Mouse (Mus musculus) spleen, postnatal 0 days (tissue): ENCODE results near the gene Gckr. TPM values are rescaled to one million over a fixed set of nuclear protein-coding genes. Genes with fewer than 3 reads are reported as not detected.

Experiments used
- polyA plus RNA-seq: library from polyadenylated mRNA; unstranded; fragments of >200 nt; fragmentation: Nextera tagmentation; extraction: Ambion mirVana; gene quantifications from 2 replicates; pipeline ENCODE4 v1.2.1, GENCODE M21; 2015

Gckr gene
- polyA plus RNA-seq: 0.18 TPM in 1 of 2 replicates, not detected in the other

DNA sequence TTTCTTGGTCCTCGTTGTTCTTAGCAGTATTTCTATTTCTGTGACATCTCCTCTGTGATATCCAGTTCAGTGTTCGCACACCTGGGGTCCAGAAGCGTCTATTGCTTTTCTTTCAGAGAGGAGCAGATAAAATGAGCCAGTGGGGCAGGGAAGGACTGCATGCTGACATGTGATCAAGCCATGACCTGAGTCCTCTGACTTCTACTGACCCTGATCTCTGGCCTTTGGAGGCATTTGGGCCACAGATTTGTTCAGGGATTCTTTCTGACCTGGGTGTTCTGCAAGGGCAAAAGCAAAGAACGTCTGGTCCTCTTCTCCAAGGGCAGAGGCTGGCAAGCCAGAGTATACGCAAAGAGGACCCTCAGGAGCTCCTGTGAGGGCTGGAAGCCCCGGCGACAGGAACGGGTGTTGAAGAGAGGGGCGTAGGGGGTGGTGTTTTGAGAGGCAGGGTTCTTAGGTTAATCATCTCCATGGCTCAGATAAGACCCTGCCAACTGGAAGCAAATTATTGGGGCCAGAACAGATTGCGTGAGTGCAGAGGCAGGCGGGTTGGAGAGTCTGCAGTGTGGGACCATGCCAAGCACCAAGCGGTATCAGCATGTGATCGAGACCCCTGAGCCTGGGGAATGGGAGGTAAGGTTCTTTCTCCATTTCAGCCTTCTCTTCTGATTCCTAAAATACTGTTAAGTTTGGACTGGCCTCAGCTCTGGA lies at the start of gene Gckr:
Gckr (plus strand) TSS at position 397 of the 711 bp plus-strand sequence.

DNA sequence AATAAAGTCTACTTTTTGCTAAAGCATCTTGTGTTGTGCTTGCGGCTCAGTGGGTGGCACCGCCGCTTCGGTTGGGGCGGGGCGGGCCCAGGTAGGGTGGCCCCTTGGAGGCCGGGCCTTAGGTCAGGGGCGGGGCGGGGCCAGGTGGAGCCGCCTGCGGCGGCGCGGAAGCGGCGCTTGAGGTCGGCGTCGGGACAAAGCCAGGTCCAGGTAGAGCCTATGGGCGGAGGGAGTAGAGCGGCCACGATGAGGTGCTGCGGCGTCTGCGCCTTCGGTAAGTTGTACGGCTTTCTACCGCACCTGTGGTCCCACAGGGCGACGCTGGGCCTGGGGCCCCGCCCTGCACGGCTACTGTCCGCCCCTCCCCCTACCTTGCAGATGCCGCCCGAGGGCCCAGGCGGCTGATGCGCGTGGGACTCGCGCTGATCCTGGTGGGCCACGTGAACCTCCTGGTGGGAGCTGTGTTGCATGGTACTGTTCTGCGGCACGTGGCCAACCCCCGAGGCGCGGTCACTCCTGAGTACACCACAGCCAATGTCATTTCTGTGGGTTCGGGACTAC lies 45.6 kb upstream of the Gckr start, which contains the start of gene Krtcap3:
Krtcap3 (plus strand) TSS at position 151 of the 561 bp plus-strand sequence.

DNA sequence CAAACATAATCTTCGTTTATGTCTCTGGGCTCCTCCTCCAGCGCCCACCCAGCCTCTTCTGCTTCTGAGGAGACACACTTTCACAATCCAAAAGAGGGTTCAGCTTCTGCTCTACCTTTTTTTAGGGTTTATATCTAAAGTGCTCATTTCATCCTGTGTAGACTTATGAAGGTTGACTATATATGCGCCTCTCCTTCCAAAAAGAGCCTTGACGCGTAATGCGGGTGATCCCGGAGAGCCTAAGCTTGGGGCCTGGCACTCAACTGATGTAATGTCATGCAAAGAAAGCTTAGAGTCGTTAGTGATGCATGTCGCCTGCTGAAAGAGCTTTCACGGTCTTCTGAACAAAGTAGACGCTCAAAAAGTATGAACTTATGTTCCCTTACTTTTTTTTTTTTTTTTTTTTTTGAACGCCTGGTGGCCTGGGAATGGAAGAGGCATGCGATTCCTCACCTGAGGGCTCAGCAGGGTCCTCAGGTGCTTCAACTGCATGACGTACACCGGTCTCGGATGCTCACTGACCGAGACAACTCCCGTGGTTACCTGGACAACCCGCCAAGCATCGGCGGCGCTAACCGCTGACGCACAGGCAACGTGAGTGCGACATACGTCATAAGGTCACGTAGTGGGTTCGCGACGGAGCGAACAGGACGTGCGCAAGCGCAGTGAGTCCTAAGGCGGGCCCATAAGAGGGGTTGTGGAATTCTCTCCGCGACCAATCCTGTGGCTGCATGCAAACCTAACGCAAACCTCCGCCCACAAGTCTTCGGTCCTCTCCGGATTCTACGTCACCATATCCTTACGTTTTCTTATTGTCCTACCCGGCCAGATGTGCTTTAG lies 6.5 kb upstream of the Gckr start, which contains the start of gene Ift172:
Ift172 (minus strand) TSS at position 596 of the 840 bp plus-strand sequence.

DNA sequence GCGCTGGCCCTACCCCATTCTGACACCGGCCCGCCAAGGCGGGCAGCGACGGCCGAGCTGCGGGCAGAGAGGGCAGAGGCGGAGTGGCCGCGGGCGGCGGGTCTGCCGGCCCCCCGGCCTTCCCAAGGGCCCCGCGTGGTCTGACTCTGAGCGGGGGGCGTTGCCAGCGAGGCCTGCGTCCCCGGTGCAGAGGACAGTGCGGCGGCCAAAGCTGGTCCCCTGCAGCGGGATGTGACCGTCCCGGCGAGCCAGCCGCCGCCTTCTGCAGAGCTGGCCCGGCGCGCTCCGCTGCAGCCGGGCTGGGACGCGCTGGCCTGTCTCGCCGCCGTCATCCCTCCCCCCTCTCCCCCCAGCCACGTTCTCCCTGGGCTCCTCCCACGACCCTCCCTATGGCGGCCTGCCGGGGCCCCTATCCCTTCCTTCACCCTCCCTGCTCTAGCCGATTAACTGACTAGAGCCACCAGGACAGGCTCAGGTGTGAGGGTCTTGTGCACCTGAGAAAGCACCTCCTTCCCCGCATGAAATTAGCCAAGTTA lies 1.6 kb upstream of the Gckr start, which contains the start of gene Fndc4:
Fndc4 (minus strand) TSS at position 475 of the 536 bp plus-strand sequence.

Other genes with a start within 250 kb of the Gckr start
- gene Atraid, start 249.1 kb upstream of the Gckr start, polyA plus RNA-seq: 82.7 and 102 TPM in 2 replicates
- 2.3 and 3.0 TPM in 2 replicates for gene Slc5a6, start 248.5 kb upstream of the Gckr start, polyA plus RNA-seq
- gene Cad, start 242.7 kb upstream of the Gckr start, polyA plus RNA-seq: 13.9 and 14.0 TPM in 2 replicates
- not detected in 2 replicates for gene Dnajc5g, start 191.2 kb upstream of the Gckr start, polyA plus RNA-seq
- gene Slc30a3, start 189.2 kb upstream of the Gckr start, polyA plus RNA-seq: not detected in 2 replicates
- gene Trim54, start 180.7 kb upstream of the Gckr start, polyA plus RNA-seq: not detected in 2 replicates
- not detected in 2 replicates for gene Ucn, start 158.6 kb upstream of the Gckr start, polyA plus RNA-seq
- gene Mpv17, start 143.2 kb upstream of the Gckr start, polyA plus RNA-seq: 18.6 and 23.3 TPM in 2 replicates
- gene Gm29609, start 117.5 kb upstream of the Gckr start, polyA plus RNA-seq: 0.81 and 1.0 TPM in 2 replicates
- 32.6 and 32.8 TPM in 2 replicates for gene Gtf3c2, start 117.3 kb upstream of the Gckr start, polyA plus RNA-seq
- 59.4 and 66.3 TPM in 2 replicates for gene Snx17, start 104.2 kb upstream of the Gckr start, polyA plus RNA-seq
- 50.9 and 53.3 TPM in 2 replicates for gene Eif2b4, start 104.0 kb upstream of the Gckr start, polyA plus RNA-seq
- gene Zfp513, start 95.1 kb upstream of the Gckr start, polyA plus RNA-seq: 3.3 and 3.5 TPM in 2 replicates
- gene Ppm1g, start 76.8 kb upstream of the Gckr start, polyA plus RNA-seq: 120 and 133 TPM in 2 replicates
- gene Nrbp1, start 56.6 kb upstream of the Gckr start, polyA plus RNA-seq: 54.5 and 67.5 TPM in 2 replicates
- gene Gm9970, start 56.2 kb upstream of the Gckr start, polyA plus RNA-seq: 0.42 and 0.48 TPM in 2 replicates
- 6.8 and 10.3 TPM in 2 replicates for gene Krtcap3, start 45.8 kb upstream of the Gckr start, polyA plus RNA-seq
- 6.0 and 6.3 TPM in 2 replicates for gene Ift172, start 6.3 kb upstream of the Gckr start, polyA plus RNA-seq
- gene Fndc4, start 1.4 kb upstream of the Gckr start, polyA plus RNA-seq: 6.5 and 6.7 TPM in 2 replicates
- 21.0 and 25.4 TPM in 2 replicates for gene Zfp512, start 155.0 kb downstream of the Gckr start, polyA plus RNA-seq
- gene 4930548H24Rik, start 188.3 kb downstream of the Gckr start, polyA plus RNA-seq: not detected in 2 replicates
- gene Gpn1, start 197.3 kb downstream of the Gckr start, polyA plus RNA-seq: 17.1 and 19.3 TPM in 2 replicates
- 17.9 and 19.3 TPM in 2 replicates for gene Slc4a1ap, start 229.6 kb downstream of the Gckr start, polyA plus RNA-seq
- gene Supt7l, start 230.4 kb downstream of the Gckr start, polyA plus RNA-seq: 9.7 and 11.1 TPM in 2 replicates